ENCODE assay signal across 18 mouse cellular contexts in genomic region chr9:104102301-104102700, GRCm38 (mm10). TPM values are rescaled to one million over a fixed set of nuclear protein-coding genes. Genes with fewer than 3 reads are reported as not detected.
DNase-seq lines count a peak whose midpoint lies in the region; ATAC-seq and TF ChIP-seq lines count a peak whose summit lies in the region.
"Had no signal": no experiment of that assay in that cellular context is flagged by ENCODE, and none has a peak within 500 bp of the region (broad histone marks: within the 10 kb centered on the region; RNA-seq: fewer than 3 reads in every experiment).

No protein-coding gene starts in this region.

- no peak overlapping the region for H3K4me2 ChIP-seq in kidney, embryonic 15.5 days
- 0 out of 2 replicates have a peak overlapping the region, but pooled peaks have one; percentile 6 for H3K4me2 ChIP-seq in embryonic facial prominence, embryonic 15.5 days (replicated peaks)
- H3K4me2 ChIP-seq: hindbrain, embryonic 15.5 days; neural tube, embryonic 12.5 days; stomach, embryonic 15.5 days had no signal

- no peaks in the 10 kb centered on the region for H3K36me3 ChIP-seq in kidney, embryonic 15.5 days
- H3K36me3 ChIP-seq in ES-E14 (ENCODE audit: control insufficient read depth, insufficient read depth, low read length, poor library complexity, severe bottlenecking), result no peaks in the 10 kb centered on the region
- 0 out of 2 replicates have a peak, but pooled peaks cover 4% of the 10 kb centered on the region for H3K36me3 ChIP-seq in embryonic facial prominence, embryonic 15.5 days
- H3K36me3 ChIP-seq in hindbrain, embryonic 10.5 days, result no peaks in the 10 kb centered on the region
- H3K36me3 ChIP-seq: hindbrain, embryonic 15.5 days; neural tube, embryonic 12.5 days; stomach, embryonic 15.5 days had no signal

- no peaks in the 10 kb centered on the region for H3K27me3 ChIP-seq in kidney, embryonic 15.5 days
- H3K27me3 ChIP-seq in embryonic facial prominence, embryonic 15.5 days, result no peaks in the 10 kb centered on the region
- no peaks in the 10 kb centered on the region for H3K27me3 ChIP-seq in hindbrain, embryonic 10.5 days (ENCODE audit: insufficient read depth, poor library complexity, severe bottlenecking)
- H3K27me3 ChIP-seq: hindbrain, embryonic 15.5 days; neural tube, embryonic 12.5 days; stomach, embryonic 15.5 days had no signal

- DNase-seq in kidney, adult 11 months, result no peak
- no peak for DNase-seq in ES-E14 (ENCODE audit: low read depth, low spot score)
- peak; percentile 11 to 27 for DNase-seq in heart, postnatal 14 days
- DNase-seq in liver, result no peak
- no peak for DNase-seq in hindbrain, embryonic 10.5 days (ENCODE audit: low spot score)
- DNase-seq: cerebellum, adult 8-10 months; layer of hippocampus, adult 9-11 months; liver, postnatal 0 days; thymus, postnatal 25 days had no signal

- no peaks in the 10 kb centered on the region for H3K9me3 ChIP-seq in kidney, embryonic 15.5 days (replicated peaks)
- no peaks in the 10 kb centered on the region for H3K9me3 ChIP-seq in ES-E14 (ENCODE audit: control insufficient read depth, insufficient read depth, low read depth, low read length)
- no peaks in the 10 kb centered on the region for H3K9me3 ChIP-seq in embryonic facial prominence, embryonic 15.5 days (replicated peaks)
- no peaks in the 10 kb centered on the region for H3K9me3 ChIP-seq in hindbrain, embryonic 10.5 days
- H3K9me3 ChIP-seq: hindbrain, embryonic 15.5 days; neural tube, embryonic 12.5 days; stomach, embryonic 15.5 days had no signal

- intact Hi-C loops in heart, postnatal 14 days (cut with DNase I), result no loop called here

- peaks cover 23% of the 10 kb centered on the region for H3K4me1 ChIP-seq in kidney, embryonic 15.5 days
- H3K4me1 ChIP-seq in ES-E14 (ENCODE audit: control insufficient read depth in 2 of 2, insufficient read depth in 2 of 2, low read length in 2 of 2, poor library complexity in 1 of 2), result peaks cover 11 to 22% of the 10 kb centered on the region in 2 experiments
- H3K4me1 ChIP-seq in embryonic facial prominence, embryonic 15.5 days, result peaks cover 25% of the 10 kb centered on the region
- no peaks in the 10 kb centered on the region for H3K4me1 ChIP-seq in hindbrain, embryonic 10.5 days (replicated peaks)
- H3K4me1 ChIP-seq: hindbrain, embryonic 15.5 days; neural tube, embryonic 12.5 days had no signal

- no peak overlapping the region for H3K9ac ChIP-seq in kidney, embryonic 15.5 days
- H3K9ac ChIP-seq in ES-E14 (ENCODE audit: insufficient read depth, low read depth, low read length, poor library complexity, severe bottlenecking), result no peak overlapping the region
- H3K9ac ChIP-seq in embryonic facial prominence, embryonic 15.5 days, result no peak overlapping the region
- H3K9ac ChIP-seq: hindbrain, embryonic 15.5 days; liver, postnatal 0 days; neural tube, embryonic 12.5 days; stomach, embryonic 15.5 days had no signal

- no peak for ATAC-seq in kidney, embryonic 15.5 days (replicated peaks; ENCODE audit: low FRiP score)
- ATAC-seq in embryonic facial prominence, embryonic 15.5 days (ENCODE audit: insufficient number of reproducible peaks, low FRiP score, low TSS enrichment, low read depth), result peak; percentile 63; the same call in 1 of the 2 replicates
- no peak for ATAC-seq in megakaryocyte-erythroid progenitor cell, adult 5-6 weeks (replicated peaks; ENCODE audit: low FRiP score, low TSS enrichment, poor library complexity, severe bottlenecking)
- ATAC-seq: CD4-positive, CD25-positive, alpha-beta regulatory T cell, adult 4 months; liver, postnatal 0 days had no signal

- no peak overlapping the region for H3K4me3 ChIP-seq in kidney, embryonic 15.5 days (replicated peaks)
- H3K4me3 ChIP-seq in ES-E14 (ENCODE audit: insufficient read depth in 1 of 2, low read depth in 1 of 2, low read length in 2 of 2, poor library complexity in 1 of 2, severe bottlenecking in 1 of 2), result no peak overlapping the region
- no peak overlapping the region for H3K4me3 ChIP-seq in embryonic facial prominence, embryonic 15.5 days (replicated peaks)
- H3K4me3 ChIP-seq in hindbrain, embryonic 10.5 days, result no peak overlapping the region
- H3K4me3 ChIP-seq: hindbrain, embryonic 15.5 days; neural tube, embryonic 12.5 days; stomach, embryonic 15.5 days had no signal

- 40% methylated on average over 6 of the region's 6 CpGs for WGBS in kidney, embryonic 15.5 days
- 21% methylated on average over 6 of the region's 6 CpGs for WGBS in embryonic facial prominence, embryonic 15.5 days
- WGBS in hindbrain, embryonic 10.5 days, result 41% methylated on average over 6 of the region's 6 CpGs

- H3K27ac ChIP-seq in kidney, embryonic 15.5 days, result peak overlapping the region; percentile 48; the same call in 1 of the 2 replicates
- H3K27ac ChIP-seq in ES-E14 (ENCODE audit: insufficient read depth, low read depth, low read length, poor library complexity, severe bottlenecking), result peak overlapping the region; percentile 35; the same call in 1 of the 2 replicates
- peak overlapping the region; percentile 63 for H3K27ac ChIP-seq in embryonic facial prominence, embryonic 15.5 days (replicated peaks)
- H3K27ac ChIP-seq in hindbrain, embryonic 10.5 days, result no peak overlapping the region
- H3K27ac ChIP-seq: hindbrain, embryonic 15.5 days; neural tube, embryonic 12.5 days; stomach, embryonic 15.5 days had no signal

- in situ Hi-C loops in ES-E14 (cut with MboI; ENCODE audit: low sequenced_read_pairs in 2 of 2, unreplicated experiment in 2 of 2), result no loop called here

TF ChIP-seq in ES-E14, 5 proteins besides CTCF, POLR2A, EP300 and RAD21:
- TF ChIP-seq MAFK (IDR thresholded peaks at IDR 0.05; ENCODE audit: insufficient read depth, low read depth, low read length), result no peak
- TF ChIP-seq ZNF384 (IDR thresholded peaks at IDR 0.05; ENCODE audit: low read depth, low read length), result no peak
- TF ChIP-seq ZC3H11A (IDR thresholded peaks at IDR 0.05; ENCODE audit: borderline replicate concordance, low read depth, low read length), result no peak
- no peak for TF ChIP-seq HCFC1 (IDR thresholded peaks at IDR 0.05; ENCODE audit: borderline replicate concordance, insufficient read depth, low read length)
- TF ChIP-seq CHD2 (IDR thresholded peaks at IDR 0.05; ENCODE audit: low read depth, low read length), result no peak

RNA-seq across cellular contexts. Expression of gene Ackr4, which starts 24.4 kb away (rescaled TPM):
- polyA plus RNA-seq in kidney, embryonic 15.5 days (2015; fragmentation: Nextera tagmentation; extraction: Ambion mirVana), result 1.8 and 3.1 TPM in 2 replicates
- 1.1 and 1.3 TPM in 2 replicates for total RNA-seq in ES-E14 (2012; rRNA removed)
- 6.4 and 6.9 TPM in 2 replicates for polyA plus RNA-seq in embryonic facial prominence, embryonic 15.5 days (2015; fragmentation: Nextera tagmentation; extraction: Ambion mirVana)
- total RNA-seq in heart, postnatal 14 days (2021), result 1 to 10 TPM; 6.4 to 9.1 TPM
- 0.26 and 0.42 TPM in 2 replicates for polyA plus RNA-seq in hindbrain, embryonic 10.5 days (2016; fragmentation: Nextera tagmentation; extraction: Ambion mirVana)
- not detected in 2 replicates for total RNA-seq in megakaryocyte-erythroid progenitor cell, adult 5-6 weeks (2014; fragmentation: Nextera tagmentation)
- 0.09 TPM in 1 of 2 replicates, not detected in the other for total RNA-seq in megakaryocyte-erythroid progenitor cell, adult 5-6 weeks (2017)
- total RNA-seq: adrenal gland, adult 18-20 months; megakaryocyte progenitor cell, adult 5-6 weeks had no signal

RNA-seq across cellular contexts. Expression of gene Acad11, which starts 39.1 kb away (rescaled TPM):
- 11.8 and 12.6 TPM in 2 replicates for polyA plus RNA-seq in kidney, embryonic 15.5 days (2015; fragmentation: Nextera tagmentation; extraction: Ambion mirVana)
- total RNA-seq in ES-E14 (2012; rRNA removed), result 20.2 and 22.4 TPM in 2 replicates
- polyA plus RNA-seq in embryonic facial prominence, embryonic 15.5 days (2015; fragmentation: Nextera tagmentation; extraction: Ambion mirVana), result 12.6 and 14.2 TPM in 2 replicates
- 10 to 100 TPM; 56.5 to 58.4 TPM for total RNA-seq in heart, postnatal 14 days (2021)
- polyA plus RNA-seq in hindbrain, embryonic 10.5 days (2016; fragmentation: Nextera tagmentation; extraction: Ambion mirVana), result 8.2 and 10.0 TPM in 2 replicates
- 12.4 and 18.1 TPM in 2 replicates for total RNA-seq in megakaryocyte-erythroid progenitor cell, adult 5-6 weeks (2014; fragmentation: Nextera tagmentation)
- 18.3 and 26.7 TPM in 2 replicates for total RNA-seq in megakaryocyte-erythroid progenitor cell, adult 5-6 weeks (2017)

RNA-seq across cellular contexts. Expression of gene Uba5, which starts 39.4 kb away (rescaled TPM):
- polyA plus RNA-seq in kidney, embryonic 15.5 days (2015; fragmentation: Nextera tagmentation; extraction: Ambion mirVana), result 47.8 and 50.3 TPM in 2 replicates
- 31.9 and 44.7 TPM in 2 replicates for total RNA-seq in ES-E14 (2012; rRNA removed)
- polyA plus RNA-seq in embryonic facial prominence, embryonic 15.5 days (2015; fragmentation: Nextera tagmentation; extraction: Ambion mirVana), result 58.6 and 61.1 TPM in 2 replicates
- total RNA-seq in heart, postnatal 14 days (2021), result 10 to 100 TPM; 18.4 to 20.3 TPM
- 42.9 and 47.4 TPM in 2 replicates for polyA plus RNA-seq in hindbrain, embryonic 10.5 days (2016; fragmentation: Nextera tagmentation; extraction: Ambion mirVana)
- 22.7 and 24.3 TPM in 2 replicates for total RNA-seq in megakaryocyte-erythroid progenitor cell, adult 5-6 weeks (2014; fragmentation: Nextera tagmentation)
- 31.8 and 34.7 TPM in 2 replicates for total RNA-seq in megakaryocyte-erythroid progenitor cell, adult 5-6 weeks (2017)

Comparison
In these comparisons a context has a peak if more than half of its experiments do, and no peak if none do; other contexts are left out.
1. DNase-seq: peak in heart, postnatal 14 days (2 of 2); none in kidney, adult 11 months (single experiment), ES-E14 (single experiment), liver (single experiment) and hindbrain, embryonic 10.5 days (single experiment).